Mouse (Mus musculus) liver, embryonic 11.5 days (tissue): ENCODE data around the gene Cmtm6. TPM values are rescaled to one million over a fixed set of nuclear protein-coding genes. Genes with fewer than 3 reads are reported as not detected.
A peak's percentile ranks its signal among the peaks of the same experiment; 100 is the strongest.
"Not testable (repeated sequence)": the region's sequence is repeated elsewhere in the genome, so short reads cannot be mapped to it uniquely, and the experiment has no call there.

Experiments used
- ATAC-seq: fragments of 200-750 bp; cut with Nextera tagmentation; replicated peaks from 2 replicates; pipeline ENCODE4 v1.8.0; 2017; ENCODE audit warnings: moderate number of reproducible peaks, mild to moderate bottlenecking, moderate TSS enrichment, moderate library complexity; ENCODE audit not compliant: low FRiP score
- DNase-seq: peaks from one replicate; pipeline ENCODE4 v3.0.0-alpha.2; 2017; ENCODE audit warnings: low spot score
- H3K27ac ChIP-seq: fragments of 300-500 bp; sonication (generic); 2 replicates; pipeline ENCODE4 v1.5.1; 2014; ENCODE audit warnings: mild to moderate bottlenecking, low read depth, low read length, control low read depth
- H3K27me3 ChIP-seq: fragments of 300-500 bp; sonication (generic); replicated peaks from 2 replicates; pipeline ENCODE4 v1.6.1; 2014; ENCODE audit warnings: low read length, mixed read lengths; ENCODE audit not compliant: control insufficient read depth, insufficient read depth
- H3K36me3 ChIP-seq: fragments of 300-500 bp; sonication (generic); 2 replicates; pipeline ENCODE4 v1.6.1; 2014; ENCODE audit warnings: mild to moderate bottlenecking, low read length, moderate library complexity, mixed read lengths; ENCODE audit not compliant: control insufficient read depth, insufficient read depth
- H3K4me1 ChIP-seq: fragments of 300-500 bp; sonication (generic); replicated peaks from 2 replicates; pipeline ENCODE4 v1.6.1; 2014; ENCODE audit warnings: low read length, mixed read lengths; ENCODE audit not compliant: control insufficient read depth, insufficient read depth
- H3K4me2 ChIP-seq: fragments of 300-500 bp; sonication (generic); 2 replicates; pipeline ENCODE4 v1.6.1; 2014; ENCODE audit warnings: mild to moderate bottlenecking, control low read depth, moderate library complexity
- H3K4me3 ChIP-seq: fragments of 300-500 bp; sonication (generic); 2 replicates; pipeline ENCODE4 v1.5.1; 2014; ENCODE audit warnings: low read depth, low read length, control low read depth
- H3K9ac ChIP-seq: fragments of 300-500 bp; sonication (generic); 2 replicates; pipeline ENCODE4 v1.6.1; 2014; ENCODE audit warnings: low read depth, low read length, control low read depth
- H3K9me3 ChIP-seq: fragments of 300-500 bp; sonication (generic); 2 replicates; pipeline ENCODE4 v1.6.1; 2016; ENCODE audit warnings: low read length, inconsistent platforms, mixed read lengths; ENCODE audit not compliant: control insufficient read depth
- WGBS: fragments of 180-500 bp; shearing (Covaris S2); extraction: QIAGEN DNeasy Blood & Tissue Kit; methylation state at CpG from one replicate; pipeline ENCODE4 v1.1.7; 2014; 5-methylcytosine and 5-hydroxymethylcytosine counted together
- polyA plus RNA-seq: library from polyadenylated mRNA; unstranded; fragments of >200 nt; fragmentation: Nextera tagmentation; extraction: Ambion mirVana; gene quantifications from 2 replicates; pipeline ENCODE4 v1.2.1, GENCODE M21; 2014

The Cmtm6 gene
- polyA plus RNA-seq, 1 experiment from 2014 or later, result 36.6 TPM

DNA sequence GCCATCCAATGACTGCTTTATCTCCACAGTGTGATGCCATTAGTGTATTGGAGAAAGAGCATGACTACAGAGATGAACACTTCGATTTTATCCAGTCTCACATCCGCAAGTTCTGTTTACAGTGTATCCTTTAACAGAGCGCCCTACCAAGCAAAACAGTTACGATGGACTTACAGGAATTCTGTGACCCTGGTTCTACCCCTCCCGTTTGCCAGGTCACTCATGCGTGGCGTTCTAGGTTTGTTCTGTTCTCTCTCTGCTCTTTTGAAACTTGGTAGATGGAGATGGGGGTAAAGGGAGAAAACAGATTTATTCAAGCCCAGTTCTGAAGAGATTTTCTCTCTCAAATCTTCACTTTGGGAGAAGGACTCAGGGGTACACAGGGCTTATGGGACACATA is 17.4 kb upstream of the Cmtm6 start:
- no peaks in the 10 kb centered on the region for H3K27me3 ChIP-seq
- H3K9me3 ChIP-seq, result no peaks in the 10 kb centered on the region
- no peaks in the 10 kb centered on the region for H3K4me1 ChIP-seq
- DNase-seq (no peak), ATAC-seq (no peak)
- H3K4me3 ChIP-seq, result no peak overlapping the region
- H3K4me2 ChIP-seq, result no peak overlapping the region
- H3K27ac ChIP-seq, result no peak overlapping the region
- H3K9ac ChIP-seq, result no peak overlapping the region; the same call in 1 of the 2 replicates
- WGBS, result 93% methylated on average over 7 of the region's 7 CpGs
- H3K36me3 ChIP-seq, result peaks cover 28% of the 10 kb centered on the region

- Histone ChIP-seq H3K9ac (no peak overlapping the region), H3K27ac (no peak overlapping the region), H3K9me3 (no peaks in the 10 kb centered on the region), H3K4me2 (no peak overlapping the region), H3K27me3 (no peaks in the 10 kb centered on the region), H3K4me1 (no peaks in the 10 kb centered on the region), H3K4me3 (no peak overlapping the region), H3K36me3 (peaks cover 33% of the 10 kb centered on the region)
- DNase-seq (no peak), ATAC-seq (no peak; the same call in 1 of the 2 replicates)
- WGBS, result 84% methylated on average over 18 of the region's 18 CpGs
These were observed 14.1 kb upstream of the Cmtm6 start for GRCm38 (mm10) chr9:114716677-114717331.

DNA sequence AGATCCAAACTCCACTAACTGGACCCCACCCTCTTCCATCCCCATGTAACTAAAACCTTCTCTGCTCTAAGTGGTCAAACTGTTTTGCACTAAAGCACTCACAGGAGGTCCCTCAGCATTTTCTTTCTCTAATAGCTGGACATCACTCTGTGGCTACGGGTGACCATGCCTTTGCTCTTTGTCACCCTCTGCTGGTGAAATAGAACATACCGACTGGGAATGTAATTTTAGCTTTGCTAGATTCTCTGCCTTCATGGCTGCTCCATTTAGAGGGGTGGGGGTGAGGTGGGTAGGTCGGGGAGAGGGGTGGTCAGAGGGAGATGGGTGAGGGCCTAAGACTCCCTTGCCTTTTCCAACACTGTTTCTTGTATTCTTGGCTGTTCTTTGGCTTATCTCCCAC is 3.6 kb upstream of the Cmtm6 start:
- H3K4me3 ChIP-seq, result no peak overlapping the region
- peaks cover 9% of the 10 kb centered on the region for H3K4me1 ChIP-seq
- no peak overlapping the region for H3K9ac ChIP-seq
- H3K27ac ChIP-seq, result no peak overlapping the region
- 10% methylated on average over 3 of the region's 3 CpGs for WGBS
- H3K36me3 ChIP-seq, result peaks cover 5% of the 10 kb centered on the region
- no peaks in the 10 kb centered on the region for H3K9me3 ChIP-seq
- H3K4me2 ChIP-seq, result no peak overlapping the region
- DNase-seq (no peak), ATAC-seq (no peak)
- H3K27me3 ChIP-seq, result no peaks in the 10 kb centered on the region

- H3K4me2 ChIP-seq, H3K4me3 ChIP-seq, H3K27ac ChIP-seq, H3K9me3 ChIP-seq, ATAC-seq, H3K36me3 ChIP-seq, H3K27me3 ChIP-seq, H3K9ac ChIP-seq, DNase-seq: not testable (repeated sequence)
- peaks cover 17% of the 10 kb centered on the region for H3K4me1 ChIP-seq
- WGBS, result 28% methylated on average over 2 of the region's 2 CpGs
These were observed 2.5 kb upstream of the Cmtm6 start for GRCm38 (mm10) chr9:114728432-114728831.

DNA sequence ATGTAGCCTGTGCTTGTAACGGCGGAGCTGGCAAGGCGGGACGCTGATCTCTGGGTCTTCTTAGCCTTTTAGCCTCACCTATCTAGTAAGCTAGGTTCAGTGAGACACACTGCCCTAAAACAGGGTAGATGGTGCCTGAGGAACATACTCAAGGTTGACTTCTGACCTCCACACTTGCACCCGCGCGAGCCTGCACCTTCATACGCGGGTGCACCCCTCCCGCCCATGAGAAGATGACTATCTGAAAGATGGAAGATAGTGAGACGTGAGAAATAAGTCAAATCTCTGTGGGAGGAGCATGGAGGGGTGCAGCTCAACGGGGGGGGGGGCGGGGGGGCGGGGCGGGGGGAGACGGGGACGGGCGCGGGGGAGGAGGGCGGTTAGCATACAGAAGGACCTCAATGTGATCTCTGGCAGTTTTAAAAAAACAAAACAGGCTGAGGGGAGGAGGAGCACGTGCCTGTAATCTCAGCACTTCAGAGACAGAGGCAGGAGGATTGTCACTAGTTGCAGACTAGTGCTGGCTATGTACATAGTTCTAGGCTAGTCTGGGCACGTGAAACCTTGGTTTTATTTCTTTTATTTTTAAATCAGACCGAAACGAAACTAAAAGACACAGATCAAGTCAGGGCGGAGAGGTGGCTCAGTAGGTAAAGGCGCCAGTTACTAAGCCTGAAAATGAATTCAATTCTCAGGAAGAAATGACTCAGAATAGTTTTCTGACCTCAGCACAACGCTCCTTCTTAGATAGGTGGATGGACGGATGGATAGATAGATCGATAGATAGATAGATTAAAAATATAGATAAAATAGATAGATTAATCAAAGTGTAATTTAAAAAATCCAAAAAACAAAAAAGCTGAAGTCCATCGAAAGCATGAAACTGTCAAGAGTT is 758 bp upstream of the Cmtm6 start:
- Histone ChIP-seq H3K4me3 (peak overlapping the region; percentile 88), H3K27ac (no peak overlapping the region), H3K36me3 (no peaks in the 10 kb centered on the region), H3K4me1 (peaks cover 26% of the 10 kb centered on the region), H3K9ac (peak overlapping the region; percentile 44), H3K9me3 (no peaks in the 10 kb centered on the region), H3K27me3 (no peaks in the 10 kb centered on the region), H3K4me2 (peak overlapping the region; percentile 63)
- ATAC-seq (no peak), DNase-seq (no peak)
- WGBS, result 20% methylated on average over 27 of the region's 30 CpGs

DNA sequence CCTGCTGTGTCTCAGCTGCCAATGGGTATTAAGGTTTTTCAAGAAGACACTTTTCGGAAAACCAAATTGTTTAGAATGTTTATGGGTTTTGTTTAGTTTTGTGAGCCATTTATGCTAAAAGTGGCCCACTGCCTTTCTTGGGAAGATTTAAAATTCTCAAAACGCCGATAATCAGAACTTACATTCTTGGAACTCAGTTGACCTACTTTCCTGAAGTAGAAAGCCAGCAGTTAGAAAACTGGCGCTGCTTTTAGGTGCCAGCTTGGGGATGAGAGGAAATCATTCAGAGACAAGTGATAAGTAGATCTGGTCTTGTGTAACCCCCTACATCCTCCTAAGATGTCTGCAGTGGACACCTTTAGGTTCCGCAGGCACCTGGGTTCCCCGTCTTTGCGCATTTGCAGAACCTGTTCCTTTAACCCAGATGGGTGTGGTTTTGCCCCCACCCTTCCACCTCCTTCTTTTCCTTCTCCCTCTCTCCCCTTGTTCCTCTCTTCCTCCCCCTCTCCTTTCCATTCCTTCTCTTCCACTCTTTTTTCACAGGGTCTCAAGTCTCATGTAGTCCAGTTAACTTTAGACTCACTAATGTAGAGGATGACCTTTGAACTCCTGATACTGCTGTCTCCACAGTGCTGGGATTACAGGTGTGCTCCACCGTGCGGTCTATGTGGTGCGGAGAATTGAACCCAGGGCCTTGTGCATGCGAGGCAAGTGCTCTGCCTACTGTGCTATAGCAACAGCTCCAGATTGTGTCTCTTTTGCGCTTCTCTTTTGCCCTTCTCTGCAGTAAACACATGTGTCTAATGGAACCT is 1.2 kb downstream of the Cmtm6 start:
- no peak for ATAC-seq
- DNase-seq, result no peak
- Histone ChIP-seq H3K36me3 (no peaks in the 10 kb centered on the region), H3K4me1 (peaks cover 32% of the 10 kb centered on the region), H3K9ac (peak overlapping the region; percentile 84), H3K27ac (peak overlapping the region; percentile 90; the same call in 1 of the 2 replicates), H3K27me3 (no peaks in the 10 kb centered on the region), H3K4me3 (peak overlapping the region; percentile 88), H3K4me2 (peak overlapping the region; percentile 63), H3K9me3 (no peaks in the 10 kb centered on the region)
- WGBS, result 54% methylated on average over 12 of the region's 12 CpGs

DNA sequence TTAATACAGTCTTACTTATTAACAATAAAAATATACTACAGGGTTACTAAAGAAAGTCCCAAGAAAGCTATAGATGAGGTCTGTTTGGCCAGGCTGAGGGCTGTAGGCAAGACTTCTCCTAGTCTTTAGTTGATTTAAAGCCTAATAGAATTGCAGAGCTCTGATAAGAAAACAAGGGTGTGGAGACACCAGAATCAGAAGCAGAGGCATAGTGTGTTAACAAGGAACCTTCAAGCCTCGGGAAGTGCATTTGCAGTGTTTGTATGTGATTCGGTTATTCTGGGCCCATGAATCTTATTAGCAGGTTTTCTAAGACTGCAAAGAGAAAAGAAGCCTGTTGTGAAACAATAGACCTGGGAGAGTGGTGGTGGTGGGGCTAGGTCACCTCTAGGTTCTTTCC is 2.3 kb downstream of the Cmtm6 start:
- no peak for DNase-seq
- Histone ChIP-seq H3K4me1 (peaks cover 35% of the 10 kb centered on the region), H3K4me3 (0 out of 2 replicates have a peak overlapping the region, but pooled peaks have one; percentile 8), H3K9me3 (no peaks in the 10 kb centered on the region), H3K9ac (no peak overlapping the region), H3K4me2 (peak overlapping the region; percentile 63), H3K27ac (no peak overlapping the region), H3K27me3 (no peaks in the 10 kb centered on the region), H3K36me3 (no peaks in the 10 kb centered on the region; the same call in 1 of the 2 replicates)
- WGBS, result 52% methylated on average over 2 of the region's 2 CpGs
- no peak for ATAC-seq

DNA sequence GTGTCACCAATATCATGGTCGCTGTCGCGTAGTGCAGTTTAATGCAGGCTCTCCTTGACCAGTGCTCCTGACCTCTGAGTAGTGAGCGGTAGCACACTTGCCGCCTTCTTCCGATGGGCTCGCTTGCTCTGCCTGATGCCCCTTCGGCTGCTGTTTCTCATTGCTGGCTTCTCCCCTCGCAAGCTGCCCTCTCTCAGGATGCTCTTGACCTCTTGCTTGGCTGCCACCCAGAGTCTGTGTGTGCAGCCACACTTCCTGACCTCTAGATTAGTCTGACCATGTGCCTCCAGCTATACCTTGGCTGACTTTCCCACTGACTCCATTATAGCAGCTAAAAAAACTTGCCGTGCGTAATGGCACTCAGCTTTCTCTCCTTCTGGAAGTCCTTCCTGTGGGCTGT is 5.5 kb downstream of the Cmtm6 start:
- no peak for DNase-seq
- 76% methylated on average over 11 of the region's 11 CpGs for WGBS
- Histone ChIP-seq H3K27ac (peak overlapping the region; percentile 16), H3K4me3 (no peak overlapping the region), H3K36me3 (no peaks in the 10 kb centered on the region; the same call in none of the 2 replicates), H3K9ac (no peak overlapping the region), H3K4me1 (peaks cover 30% of the 10 kb centered on the region), H3K4me2 (no peak overlapping the region), H3K27me3 (no peaks in the 10 kb centered on the region), H3K9me3 (no peaks in the 10 kb centered on the region)
- ATAC-seq, result no peak
